Mouse (Mus musculus): Measurements from ENCODE around the gene Wnk2.

The Wnk2 gene

GRCm38 (mm10) chr13:49162722-49163121 lies 14.9 kb upstream of the Wnk2 start:
- no peak for TF ChIP-seq GATA4 (IDR thresholded peaks at IDR 0.05; ENCODE audit: insufficient replicate concordance, low read length)

DNA sequence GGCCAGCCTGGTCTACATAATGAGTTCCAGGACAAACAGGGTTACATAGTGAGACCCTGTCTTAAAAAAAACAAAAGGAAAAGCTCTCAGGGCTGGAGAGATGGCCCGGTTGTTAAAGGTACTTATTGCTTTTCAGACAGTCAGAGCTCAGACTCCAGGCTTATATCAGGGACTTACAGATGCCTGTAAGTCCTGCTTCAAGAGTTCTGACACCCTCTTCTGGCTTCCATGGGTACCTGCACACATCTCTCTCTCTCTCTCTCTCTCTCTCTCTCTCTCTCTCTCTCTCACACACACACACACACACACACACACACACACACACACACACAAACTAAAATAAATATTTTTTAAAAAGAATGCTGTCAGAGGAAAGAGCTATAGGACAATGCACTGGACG lies 13.4 kb upstream of the Wnk2 start:
- TF ChIP-seq GATA4 (IDR thresholded peaks at IDR 0.05; ENCODE audit: insufficient replicate concordance, low read length) = no peak

GRCm38 (mm10) chr13:49158040-49158713 lies 10.4 kb upstream of the Wnk2 start:
- TF ChIP-seq GATA4 (IDR thresholded peaks at IDR 0.05; ENCODE audit: insufficient replicate concordance, low read length) = no peak

GRCm38 (mm10) chr13:49156645-49157044 lies 8.8 kb upstream of the Wnk2 start:
- no peak for TF ChIP-seq GATA4 (IDR thresholded peaks at IDR 0.05; ENCODE audit: insufficient replicate concordance, low read length)

DNA sequence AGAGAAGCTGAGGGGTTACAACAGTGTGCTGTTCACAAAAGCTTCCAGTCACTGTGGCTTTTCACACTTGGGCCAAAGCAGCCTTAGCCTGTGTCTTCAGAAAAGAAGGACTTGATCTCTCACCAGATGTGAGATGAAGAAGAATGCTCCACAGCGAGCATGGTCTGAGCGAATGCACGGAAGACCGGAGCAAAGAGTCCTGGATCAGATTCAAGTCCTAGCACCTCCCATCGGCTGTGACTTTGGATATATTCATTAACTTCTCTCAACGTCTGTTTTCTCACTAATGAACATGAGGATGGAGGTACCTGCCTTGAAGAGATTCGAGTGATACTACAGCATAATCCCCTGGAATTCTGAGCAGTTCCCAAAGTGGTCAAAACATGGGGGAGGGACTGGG lies 6.8 kb upstream of the Wnk2 start:
- TF ChIP-seq GATA4 (IDR thresholded peaks at IDR 0.05; ENCODE audit: insufficient replicate concordance, low read length) = no peak

DNA sequence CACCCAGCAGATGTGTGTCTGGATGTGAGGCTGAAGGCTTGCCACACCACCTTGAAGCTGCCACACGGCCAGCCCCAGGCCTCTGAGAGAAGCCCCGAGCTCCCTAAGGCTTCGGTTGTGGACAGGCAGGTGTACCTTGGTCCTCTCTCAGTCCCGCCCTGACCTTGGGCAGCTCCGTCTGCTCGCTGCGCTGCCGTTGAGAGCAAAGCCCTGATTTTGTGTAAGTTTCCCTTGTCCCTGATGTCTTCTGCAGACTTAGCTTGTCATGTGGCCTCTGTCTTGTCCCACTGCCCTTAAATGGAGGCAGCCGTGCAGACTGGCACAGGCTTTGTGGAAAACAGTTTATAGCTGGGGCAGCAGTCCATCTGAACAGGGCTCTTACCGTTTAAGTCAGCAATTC lies 6.2 kb upstream of the Wnk2 start:
- no peak for TF ChIP-seq GATA4 (IDR thresholded peaks at IDR 0.05; ENCODE audit: insufficient replicate concordance, low read length)

- TF ChIP-seq GATA4 (IDR thresholded peaks at IDR 0.05; ENCODE audit: insufficient replicate concordance, low read length) = no peak
Observed at GRCm38 (mm10) chr13:49148687-49149086, 873 bp upstream of the Wnk2 start.

GRCm38 (mm10) chr13:49147007-49147857 lies 582 bp downstream of the Wnk2 start:
- no peak for TF ChIP-seq GATA4 (IDR thresholded peaks at IDR 0.05; ENCODE audit: insufficient replicate concordance, low read length)

DNA sequence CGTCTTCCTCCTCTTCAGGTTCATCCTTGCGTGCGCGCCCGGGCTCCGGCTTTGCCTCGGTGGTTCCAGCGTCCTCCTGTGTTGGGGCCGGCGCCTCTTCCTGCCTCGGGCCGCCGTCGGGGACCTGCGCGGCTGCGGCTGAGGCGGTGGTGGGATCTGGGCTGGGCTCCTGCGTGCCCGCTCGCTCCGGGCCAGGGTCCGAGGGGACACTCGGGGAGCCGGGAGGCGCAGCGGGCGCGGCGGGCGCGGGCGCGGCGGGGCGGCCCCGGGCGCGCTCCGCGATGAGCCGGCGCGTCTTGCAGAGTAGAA lies 1.2 kb downstream of the Wnk2 start:
- no peak for TF ChIP-seq GATA4 (IDR thresholded peaks at IDR 0.05; ENCODE audit: insufficient replicate concordance, low read length)

GRCm38 (mm10) chr13:49146040-49146697 lies 1.6 kb downstream of the Wnk2 start:
- TF ChIP-seq GATA4 (IDR thresholded peaks at IDR 0.05; ENCODE audit: insufficient replicate concordance, low read length) = no peak

DNA sequence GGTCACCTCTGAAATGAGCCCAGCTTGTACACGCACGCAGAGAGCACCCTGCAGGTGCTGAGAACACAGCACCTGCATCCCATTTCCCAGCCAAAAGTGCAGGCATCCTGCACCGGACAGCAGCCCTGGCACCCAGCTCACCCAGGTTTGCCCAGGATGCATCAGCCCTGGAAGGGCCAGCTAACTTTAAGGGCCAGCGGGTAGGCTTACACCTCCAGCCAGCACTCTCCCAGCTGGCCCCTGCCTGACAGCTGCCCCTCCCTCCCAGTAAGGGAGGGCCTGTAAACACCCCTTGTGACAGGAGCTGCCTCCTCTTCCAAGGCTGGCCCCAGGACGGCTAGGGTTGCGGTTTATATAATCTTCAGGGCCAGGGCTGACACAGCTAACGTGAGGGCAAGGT lies 2.4 kb downstream of the Wnk2 start:
- TF ChIP-seq GATA4 (IDR thresholded peaks at IDR 0.05; ENCODE audit: insufficient replicate concordance, low read length) = no peak

GRCm38 (mm10) chr13:49144451-49144850 lies 3.4 kb downstream of the Wnk2 start:
- TF ChIP-seq GATA4 (IDR thresholded peaks at IDR 0.05; ENCODE audit: insufficient replicate concordance, low read length) = no peak

DNA sequence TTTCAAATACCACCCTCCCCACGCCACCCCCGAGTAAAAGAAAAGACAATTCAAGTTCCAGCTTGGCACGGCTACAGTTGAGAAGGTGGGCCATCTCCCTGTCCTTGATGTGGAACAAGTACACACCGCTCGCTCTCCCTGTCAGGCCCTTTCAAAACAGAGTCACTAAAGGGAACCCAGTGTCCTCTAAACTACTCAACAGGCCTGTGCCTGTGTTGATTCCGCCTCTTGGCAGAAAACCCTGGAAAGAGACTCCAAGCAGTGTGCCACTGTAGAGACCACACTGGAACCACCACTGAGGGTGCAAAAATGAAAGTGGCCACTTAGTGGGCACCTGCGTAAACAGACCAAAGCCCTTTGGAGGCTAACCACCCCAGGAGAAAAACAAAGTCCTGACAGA lies 4.5 kb downstream of the Wnk2 start:
- TF ChIP-seq GATA4 (IDR thresholded peaks at IDR 0.05; ENCODE audit: insufficient replicate concordance, low read length) = no peak

DNA sequence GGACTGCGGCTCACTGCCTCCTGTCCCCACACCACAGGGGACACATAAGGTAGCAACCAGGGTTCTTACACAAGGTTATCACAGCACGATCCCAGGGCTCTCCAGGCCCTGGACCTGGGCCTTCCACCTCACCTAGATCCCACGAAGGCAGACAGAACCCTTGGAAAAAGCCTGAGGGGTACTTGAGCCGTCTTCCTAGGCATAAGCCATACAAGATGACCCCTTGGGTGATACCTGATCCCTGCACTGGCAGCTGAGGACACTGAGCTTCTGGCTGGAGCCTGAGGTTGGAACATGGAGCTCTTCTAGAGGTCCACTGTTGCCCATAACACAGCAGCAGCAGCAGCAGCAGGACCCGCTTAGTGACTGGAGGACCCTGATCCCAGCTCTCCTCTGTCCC lies 5.4 kb downstream of the Wnk2 start:
- TF ChIP-seq GATA4 (IDR thresholded peaks at IDR 0.05; ENCODE audit: insufficient replicate concordance, low read length) = no peak

- no peak for TF ChIP-seq GATA4 (IDR thresholded peaks at IDR 0.05; ENCODE audit: insufficient replicate concordance, low read length)
Observed at GRCm38 (mm10) chr13:49140567-49140966, 7.2 kb downstream of the Wnk2 start.

DNA sequence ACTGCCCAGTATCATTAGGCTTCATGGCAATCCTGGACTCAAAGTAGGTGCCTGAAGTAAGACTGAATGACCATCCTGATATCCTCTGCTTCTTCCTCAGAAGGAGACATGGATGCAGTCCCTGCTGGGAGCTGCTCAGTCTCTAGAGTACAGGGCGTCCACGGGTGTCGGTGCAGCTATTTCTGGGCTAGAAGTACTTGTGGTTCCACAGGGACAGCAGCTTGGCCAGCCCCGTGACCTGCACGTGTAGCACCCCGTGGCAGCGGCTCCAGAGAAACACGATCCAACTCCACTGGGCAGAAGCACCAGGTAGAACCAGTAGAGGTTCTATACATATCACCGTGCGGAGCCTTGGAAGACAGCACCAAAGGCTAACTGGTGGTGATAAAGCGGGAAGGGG lies 13.3 kb downstream of the Wnk2 start:
- no peak for TF ChIP-seq GATA4 (IDR thresholded peaks at IDR 0.05; ENCODE audit: insufficient replicate concordance, low read length)
